ENCODE assay signal across 12 mouse cellular contexts in genomic region chr15:102999955-103000354, GRCm38 (mm10). TPM values are rescaled to one million over a fixed set of nuclear protein-coding genes. Genes with fewer than 3 reads are reported as not detected.
DNase-seq lines count a peak whose midpoint lies in the region; ATAC-seq and TF ChIP-seq lines count a peak whose summit lies in the region.
"Had no signal": no experiment of that assay in that cellular context is flagged by ENCODE, and none has a peak within 500 bp of the region (broad histone marks: within the 10 kb centered on the region; RNA-seq: fewer than 3 reads in every experiment).

No protein-coding gene starts in this region.

- peak overlapping the region; percentile 79; the same call in 1 of the 2 replicates for H3K4me2 ChIP-seq in embryonic facial prominence, embryonic 15.5 days (replicated peaks)
- peak overlapping the region; percentile 74; the same call in 1 of the 2 replicates for H3K4me2 ChIP-seq in liver, postnatal 0 days (ENCODE audit: low read depth, low read length)

- H3K9me3 ChIP-seq in embryonic facial prominence, embryonic 15.5 days (replicated peaks), result no peaks in the 10 kb centered on the region
- H3K9me3 ChIP-seq in liver, postnatal 0 days (ENCODE audit: low read length), result no peaks in the 10 kb centered on the region

- H3K36me3 ChIP-seq in kidney, adult 2 months (ENCODE audit: control insufficient read depth, insufficient read depth, low read length), result no peaks in the 10 kb centered on the region
- H3K36me3 ChIP-seq in embryonic facial prominence, embryonic 15.5 days, result no peaks in the 10 kb centered on the region
- H3K36me3 ChIP-seq in liver, postnatal 0 days (replicated peaks; ENCODE audit: insufficient read depth, low read length), result no peaks in the 10 kb centered on the region

- no peak for TF ChIP-seq EP300 in liver, postnatal 0 days (IDR thresholded peaks at IDR 0.05; ENCODE audit: low read depth)

- no peak for TF ChIP-seq POLR2A in kidney, adult 2 months (IDR thresholded peaks at IDR 0.05; ENCODE audit: low read depth, low read length)

- peak; percentile 66 for DNase-seq in adrenal gland, adult 2 months
- DNase-seq in adrenal gland, adult 8-10 months, result no peak
- DNase-seq in kidney, adult 2 months, result peak; percentile 42
- DNase-seq in kidney, adult 18-20 months, result no peak
- no peak for DNase-seq in liver, postnatal 0 days
- DNase-seq in urinary bladder, postnatal 10 days (ENCODE audit: low spot score), result no peak
- DNase-seq in cerebellum, adult 18-20 months, result no peak
- DNase-seq: cerebellum, postnatal 14 days; right cerebral cortex, adult 18-20 months had no signal

- no peak for TF ChIP-seq CTCF in kidney, adult 2 months (conservative IDR thresholded peaks at IDR 0.05; ENCODE audit: insufficient read depth, insufficient read length, low read depth, low read length)
- TF ChIP-seq CTCF in liver, postnatal 0 days (IDR thresholded peaks at IDR 0.05; ENCODE audit: low read depth), result no peak

- no peaks in the 10 kb centered on the region for H3K27me3 ChIP-seq in kidney, adult 2 months (replicated peaks; ENCODE audit: control insufficient read depth, insufficient read depth, low read length)
- peaks cover 98% of the 10 kb centered on the region for H3K27me3 ChIP-seq in embryonic facial prominence, embryonic 15.5 days
- H3K27me3 ChIP-seq in liver, postnatal 0 days (ENCODE audit: insufficient read depth, low read length), result peaks cover 99% of the 10 kb centered on the region

- H3K4me3 ChIP-seq in kidney, adult 2 months (ENCODE audit: insufficient read depth, low read depth, low read length), result peak overlapping the region; percentile 78
- H3K4me3 ChIP-seq in embryonic facial prominence, embryonic 15.5 days (replicated peaks), result peak overlapping the region; percentile 47
- H3K4me3 ChIP-seq in liver, postnatal 0 days (ENCODE audit: low read depth, low read length), result 0 out of 2 replicates have a peak overlapping the region, but pooled peaks have one; percentile 46

- peaks cover 18% of the 10 kb centered on the region for H3K4me1 ChIP-seq in kidney, adult 2 months (ENCODE audit: control insufficient read depth, insufficient read depth, low read length)
- peaks cover 19% of the 10 kb centered on the region for H3K4me1 ChIP-seq in embryonic facial prominence, embryonic 15.5 days
- H3K4me1 ChIP-seq in liver, postnatal 0 days (ENCODE audit: insufficient read depth), result peaks cover 4% of the 10 kb centered on the region; the same call in 1 of the 2 replicates

- H3K27ac ChIP-seq in kidney, adult 2 months (ENCODE audit: insufficient read depth, low read depth, low read length), result peak overlapping the region; percentile 89
- H3K27ac ChIP-seq in embryonic facial prominence, embryonic 15.5 days (replicated peaks), result no peak overlapping the region
- no peak overlapping the region for H3K27ac ChIP-seq in liver, postnatal 0 days (ENCODE audit: low read depth)

- no peak overlapping the region for H3K9ac ChIP-seq in embryonic facial prominence, embryonic 15.5 days
- no peak overlapping the region for H3K9ac ChIP-seq in liver, postnatal 0 days (replicated peaks)

- ATAC-seq in embryonic facial prominence, embryonic 15.5 days (ENCODE audit: insufficient number of reproducible peaks, low FRiP score, low TSS enrichment, low read depth), result 0 out of 2 replicates have a peak, but pooled peaks have one; percentile 19
- no peak for ATAC-seq in liver, postnatal 0 days

- 24% methylated on average over 11 of the region's 11 CpGs for WGBS in kidney, adult 2 months
- 2% methylated on average over 11 of the region's 11 CpGs for WGBS in embryonic facial prominence, embryonic 15.5 days
- 16% methylated on average over 11 of the region's 11 CpGs for WGBS in liver, postnatal 0 days (ENCODE audit: insufficient replicate concordance)

RNA-seq across cellular contexts. Expression of gene Hoxc6, which starts 1.9 kb away (rescaled TPM):
- total RNA-seq in adrenal gland, adult 2 months (2021), result 10 to 100 TPM; 52.2 to 60.3 TPM
- 41.6 and 58.1 TPM in 2 replicates for polyA plus RNA-seq in adrenal gland, adult 2 months (2012; rRNA removed)
- total RNA-seq in adrenal gland, adult 8-10 months (2022), result 10 to 100 TPM; 52.9 to 79.0 (median 59.6) TPM
- 24.7 and 25.4 TPM in 2 replicates for polyA plus RNA-seq in kidney, adult 2 months (2012; rRNA removed)
- polyA plus RNA-seq in embryonic facial prominence, embryonic 15.5 days (2015; fragmentation: Nextera tagmentation; extraction: Ambion mirVana), result 0.11 and 0.35 TPM in 2 replicates
- not detected in 2 replicates for polyA plus RNA-seq in liver, postnatal 0 days (2015; fragmentation: Nextera tagmentation; extraction: Ambion mirVana)
- total RNA-seq: layer of hippocampus, postnatal 10 days; megakaryocyte-erythroid progenitor cell, adult 5-6 weeks had no signal

RNA-seq across cellular contexts. Expression of gene Hoxc8, which starts 9.5 kb away (rescaled TPM):
- total RNA-seq in adrenal gland, adult 2 months (2021), result 10 to 100 TPM; 30.6 to 40.1 TPM
- polyA plus RNA-seq in adrenal gland, adult 2 months (2012; rRNA removed), result 13.4 and 17.9 TPM in 2 replicates
- total RNA-seq in adrenal gland, adult 8-10 months (2022), result 10 to 100 TPM; 30.1 to 35.8 (median 32.2) TPM
- 3.4 and 4.0 TPM in 2 replicates for polyA plus RNA-seq in kidney, adult 2 months (2012; rRNA removed)
- not detected in 2 replicates for polyA plus RNA-seq in embryonic facial prominence, embryonic 15.5 days (2015; fragmentation: Nextera tagmentation; extraction: Ambion mirVana)
- polyA plus RNA-seq in liver, postnatal 0 days (2015; fragmentation: Nextera tagmentation; extraction: Ambion mirVana), result not detected in 2 replicates
- total RNA-seq: layer of hippocampus, postnatal 10 days; megakaryocyte-erythroid progenitor cell, adult 5-6 weeks had no signal

RNA-seq across cellular contexts. Expression of gene Hoxc4, which starts 18.8 kb away (rescaled TPM):
- total RNA-seq in adrenal gland, adult 2 months (2021), result 10 to 100 TPM in 1 of 2 experiments, 1 to 10 TPM in 1; 5.1 to 12.4 TPM
- polyA plus RNA-seq in adrenal gland, adult 2 months (2012; rRNA removed), result 8.8 and 9.6 TPM in 2 replicates
- 10 to 100 TPM in 2 of 4 experiments, 1 to 10 TPM in 2; 5.0 to 17.9 (median 10.8) TPM for total RNA-seq in adrenal gland, adult 8-10 months (2022)
- 2.5 and 2.7 TPM in 2 replicates for polyA plus RNA-seq in kidney, adult 2 months (2012; rRNA removed)
- polyA plus RNA-seq in embryonic facial prominence, embryonic 15.5 days (2015; fragmentation: Nextera tagmentation; extraction: Ambion mirVana), result 1.1 TPM in 2 replicates
- polyA plus RNA-seq in liver, postnatal 0 days (2015; fragmentation: Nextera tagmentation; extraction: Ambion mirVana), result 0.07 and 0.11 TPM in 2 replicates
- total RNA-seq: layer of hippocampus, postnatal 10 days; megakaryocyte-erythroid progenitor cell, adult 5-6 weeks had no signal

RNA-seq across cellular contexts. Expression of gene Hoxc9, which starts 23.7 kb away (rescaled TPM):
- total RNA-seq in adrenal gland, adult 2 months (2021), result 1 to 10 TPM in 1 of 2 experiments, under 1 TPM in 1; 0.49 to 1.8 TPM
- 3.7 and 6.7 TPM in 2 replicates for polyA plus RNA-seq in adrenal gland, adult 2 months (2012; rRNA removed)
- under 1 TPM; 0.52 to 0.99 (median 0.83) TPM for total RNA-seq in adrenal gland, adult 8-10 months (2022)
- polyA plus RNA-seq in kidney, adult 2 months (2012; rRNA removed), result 5.5 and 7.3 TPM in 2 replicates
- polyA plus RNA-seq in embryonic facial prominence, embryonic 15.5 days (2015; fragmentation: Nextera tagmentation; extraction: Ambion mirVana), result not detected in 2 replicates
- not detected in 2 replicates for polyA plus RNA-seq in liver, postnatal 0 days (2015; fragmentation: Nextera tagmentation; extraction: Ambion mirVana)
- total RNA-seq: layer of hippocampus, postnatal 10 days; megakaryocyte-erythroid progenitor cell, adult 5-6 weeks had no signal

RNA-seq across cellular contexts. Expression of gene Hoxc5, which starts 32.7 kb away (rescaled TPM):
- 10 to 100 TPM in 1 of 2 experiments, 1 to 10 TPM in 1; 6.7 to 10.3 TPM for total RNA-seq in adrenal gland, adult 2 months (2021)
- 7.0 and 7.5 TPM in 2 replicates for polyA plus RNA-seq in adrenal gland, adult 2 months (2012; rRNA removed)
- total RNA-seq in adrenal gland, adult 8-10 months (2022), result 10 to 100 TPM in 2 of 4 experiments, 1 to 10 TPM in 2; 6.4 to 16.0 (median 11.4) TPM
- polyA plus RNA-seq in kidney, adult 2 months (2012; rRNA removed), result 4.0 and 4.1 TPM in 2 replicates
- 2.0 and 2.1 TPM in 2 replicates for polyA plus RNA-seq in embryonic facial prominence, embryonic 15.5 days (2015; fragmentation: Nextera tagmentation; extraction: Ambion mirVana)
- polyA plus RNA-seq in liver, postnatal 0 days (2015; fragmentation: Nextera tagmentation; extraction: Ambion mirVana), result not detected in 2 replicates
- total RNA-seq: layer of hippocampus, postnatal 10 days; megakaryocyte-erythroid progenitor cell, adult 5-6 weeks had no signal

Comparison
In these comparisons a context has a peak if more than half of its experiments do, and no peak if none do; other contexts are left out.
1. DNase-seq: peak in adrenal gland, adult 2 months (single experiment) and kidney, adult 2 months (single experiment); none in adrenal gland, adult 8-10 months (single experiment), kidney, adult 18-20 months (single experiment), liver, postnatal 0 days (single experiment), urinary bladder, postnatal 10 days (single experiment) and cerebellum, adult 18-20 months (0 of 2).
2. RNA of gene Hoxc6, which starts 1.9 kb away (polyA plus RNA-seq): 41.6 to 58.1 TPM in adrenal gland, adult 2 months and 24.7 to 25.4 TPM in kidney, adult 2 months; 0.11 to 0.35 TPM in embryonic facial prominence, embryonic 15.5 days and not detected in liver, postnatal 0 days; every median in the first group is over 10 times any median in the second.
3. Peak in every context shown above with its lines, with median percentiles within 50 percentile points of each other: H3K4me3 ChIP-seq.